Mouse (Mus musculus) brain, embryonic 14.5 days (tissue): Measurements from ENCODE around the gene Grip1.

Experiments used
- CTCF ChIP-seq: fragments of 200-500 bp; IDR thresholded peaks from 2 replicates; pipeline ENCODE4 v1.5.1; 2012; ENCODE audit warnings: inconsistent platforms, mild to moderate bottlenecking, moderate library complexity, borderline replicate concordance; ENCODE audit not compliant: insufficient read depth, insufficient read length; ENCODE audit errors: extremely low read depth
- POLR2A ChIP-seq: fragments of 200-500 bp; IDR thresholded peaks from 2 replicates; pipeline ENCODE4 v1.6.1; 2012; ENCODE audit warnings: mild to moderate bottlenecking, inconsistent platforms, borderline replicate concordance; ENCODE audit not compliant: poor library complexity, insufficient read depth, insufficient read length, severe bottlenecking; ENCODE audit errors: extremely low read depth

- TF ChIP-seq POLR2A (no peak), CTCF (no peak)
These were observed 270.0 kb downstream of the Grip1 start for GRCm38 (mm10) chr10:119723671-119724070.
